Mouse (Mus musculus) thymus, adult 2 months (tissue): ENCODE measurements around the gene Plgrkt. TPM values are rescaled to one million over a fixed set of nuclear protein-coding genes. Genes with fewer than 3 reads are reported as not detected.

Source experiments
- DNase-seq: peaks from one replicate; pipeline ENCODE4 v3.0.0; 2021
- H3K27ac ChIP-seq: fragments of 200-500 bp; 2 replicates; pipeline ENCODE4 v1.5.1; 2012; ENCODE audit warnings: low read length, control low read depth; ENCODE audit not compliant: control insufficient read depth, insufficient read depth
- H3K27me3 ChIP-seq: fragments of 200-500 bp; 2 replicates; pipeline ENCODE4 v1.6.1; 2012; ENCODE audit warnings: mild to moderate bottlenecking, low read length, moderate library complexity, mixed read lengths; ENCODE audit not compliant: control insufficient read depth, insufficient read depth
- H3K36me3 ChIP-seq: fragments of 200-500 bp; 2 replicates; pipeline ENCODE4 v1.6.1; 2012; ENCODE audit warnings: mild to moderate bottlenecking, low read length, moderate library complexity; ENCODE audit not compliant: control insufficient read depth, insufficient read depth
- H3K4me1 ChIP-seq: fragments of 200-500 bp; replicated peaks from 2 replicates; pipeline ENCODE4 v1.6.1; 2012; ENCODE audit warnings: low read length; ENCODE audit not compliant: control insufficient read depth, insufficient read depth
- H3K4me3 ChIP-seq: fragments of 200-500 bp; 2 replicates; pipeline ENCODE4 v1.5.1; 2012; ENCODE audit warnings: mild to moderate bottlenecking, low read length, control low read depth, moderate library complexity; ENCODE audit not compliant: control insufficient read depth, insufficient read depth
- CTCF ChIP-seq: fragments of 200-500 bp; IDR thresholded peaks from 2 replicates; pipeline ENCODE4 v1.5.1; 2012; ENCODE audit warnings: mild to moderate bottlenecking, control low read depth, low read length, moderate library complexity, borderline replicate concordance; ENCODE audit not compliant: control insufficient read depth, poor library complexity, insufficient read depth; ENCODE audit errors: extremely low read depth
- POLR2A ChIP-seq: fragments of 200-500 bp; IDR thresholded peaks from 2 replicates; pipeline ENCODE4 v1.6.1; 2012; ENCODE audit warnings: mild to moderate bottlenecking, low read length, control low read depth, moderate library complexity; ENCODE audit not compliant: control insufficient read depth, poor library complexity, insufficient read depth; ENCODE audit errors: extremely low read depth
- WGBS: fragments of 180-500 bp; shearing (Covaris S2); methylation state at CpG from one replicate; pipeline ENCODE4 v1.1.7; 2018; 5-methylcytosine and 5-hydroxymethylcytosine counted together
- polyA plus RNA-seq: library from polyadenylated mRNA; depleted of rRNA; stranded (reverse); fragments of >200 nt; gene quantifications from 2 replicates; pipeline ENCODE4 v1.2.3, GENCODE M21; 2012

Plgrkt gene
- polyA plus RNA-seq, 1 experiment, result 144 TPM

DNA sequence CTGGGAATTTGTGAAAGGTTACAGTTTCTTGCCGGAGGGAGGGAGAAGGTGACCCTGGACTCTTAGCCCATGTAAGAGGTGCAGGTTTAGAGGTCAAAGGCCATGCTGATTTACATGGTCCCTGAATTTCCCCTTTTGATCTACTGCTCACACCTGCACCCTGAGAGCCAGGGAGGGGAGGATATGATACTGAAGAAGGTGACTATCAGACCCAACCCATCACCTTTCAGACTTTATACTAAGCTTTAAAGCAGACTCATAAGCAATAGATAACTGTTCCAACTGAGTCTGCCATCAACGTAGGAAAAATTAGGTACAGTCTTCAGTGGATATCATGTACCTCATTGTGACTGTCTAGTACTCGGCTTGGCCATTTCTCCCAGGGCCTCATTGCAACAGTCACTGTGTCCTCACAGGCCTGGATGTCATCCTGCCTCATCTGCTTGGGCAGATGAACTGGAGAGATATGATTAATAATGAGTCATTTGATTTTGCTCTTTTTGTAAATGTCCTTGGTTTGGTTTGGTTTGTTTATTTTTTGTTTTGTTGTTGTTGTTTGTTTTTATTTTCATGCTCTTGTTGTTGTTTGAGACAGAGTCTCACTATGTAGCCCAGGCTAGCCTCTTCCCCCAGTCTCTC, 1.6 kb upstream of the Plgrkt start:
- WGBS, result 69% methylated on average over 3 of the region's 3 CpGs
- 0 out of 2 replicates have a peak, but pooled peaks cover 3% of the 10 kb centered on the region for H3K36me3 ChIP-seq
- TF ChIP-seq POLR2A (no peak), CTCF (no peak)
- no peak overlapping the region for H3K27ac ChIP-seq
- no peaks in the 10 kb centered on the region for H3K27me3 ChIP-seq
- no peak for DNase-seq
- H3K4me1 ChIP-seq, result peaks cover 19% of the 10 kb centered on the region
- H3K4me3 ChIP-seq, result no peak overlapping the region

DNA sequence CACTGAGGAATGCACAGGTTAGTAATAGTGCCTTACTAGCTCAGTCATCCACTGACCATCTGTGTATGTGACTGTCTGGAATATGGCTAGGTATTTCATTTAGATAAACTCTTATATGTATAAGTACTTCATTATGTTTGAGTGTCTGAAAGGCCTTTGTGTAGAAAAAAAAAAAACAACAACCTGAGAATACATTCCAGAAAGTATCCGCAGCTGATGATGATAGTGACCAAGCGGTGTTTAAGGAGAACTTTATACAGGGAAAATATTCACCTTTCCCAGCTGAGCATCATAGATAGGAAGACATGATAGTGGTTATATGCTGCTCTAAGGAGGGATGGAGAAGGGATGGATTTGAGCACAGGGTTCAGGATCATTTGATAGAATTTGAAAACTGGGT, 851 bp upstream of the Plgrkt start:
- H3K27me3 ChIP-seq, result no peaks in the 10 kb centered on the region
- 88% methylated on average over 2 of the region's 2 CpGs for WGBS
- TF ChIP-seq CTCF (no peak), POLR2A (no peak)
- H3K4me1 ChIP-seq, result peaks cover 19% of the 10 kb centered on the region
- no peak overlapping the region for H3K27ac ChIP-seq
- DNase-seq, result no peak
- H3K4me3 ChIP-seq, result no peak overlapping the region
- H3K36me3 ChIP-seq, result no peaks in the 10 kb centered on the region

DNA sequence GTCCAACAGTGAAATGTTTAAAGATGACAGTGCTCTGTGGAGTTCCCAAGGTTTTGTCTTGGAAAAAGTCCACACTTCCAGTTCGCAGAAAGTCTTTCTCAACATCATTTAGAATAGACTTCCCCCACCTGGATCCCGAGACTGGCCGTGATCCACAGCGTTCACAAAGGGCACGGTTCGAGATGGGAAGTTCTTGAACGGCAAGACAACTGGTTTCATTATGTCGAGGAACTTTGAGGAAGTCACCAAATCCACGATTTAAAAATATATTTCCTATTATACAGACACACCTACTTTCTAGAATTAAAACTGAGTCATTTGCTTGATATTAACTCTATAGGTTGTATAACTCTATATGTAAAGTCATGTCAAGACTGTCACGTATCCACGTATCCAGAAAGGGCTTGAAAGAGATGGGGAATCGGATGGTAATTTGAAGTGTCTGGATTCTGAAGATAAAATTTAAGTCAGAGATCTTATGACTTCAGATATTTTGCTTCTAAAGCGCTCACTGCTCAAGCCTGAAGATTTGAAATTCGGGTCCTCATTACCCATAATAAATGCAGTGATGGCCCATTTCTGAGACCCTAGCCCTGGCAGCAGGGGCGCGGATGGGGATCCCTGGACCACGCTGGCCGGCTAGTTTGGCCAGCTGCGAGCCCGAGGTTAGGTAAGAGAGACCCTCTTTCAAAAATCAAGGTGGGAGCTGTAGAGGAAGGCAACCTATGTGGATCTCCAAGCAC, 793 bp downstream of the Plgrkt start:
- H3K4me1 ChIP-seq, result peaks cover 17% of the 10 kb centered on the region
- TF ChIP-seq CTCF (no peak), POLR2A (no peak)
- WGBS, result 7% methylated on average over 20 of the region's 20 CpGs
- peak overlapping the region; percentile 97 for H3K27ac ChIP-seq
- no peak for DNase-seq
- H3K27me3 ChIP-seq, result no peaks in the 10 kb centered on the region
- H3K4me3 ChIP-seq, result peak overlapping the region; percentile 75
- no peaks in the 10 kb centered on the region for H3K36me3 ChIP-seq

DNA sequence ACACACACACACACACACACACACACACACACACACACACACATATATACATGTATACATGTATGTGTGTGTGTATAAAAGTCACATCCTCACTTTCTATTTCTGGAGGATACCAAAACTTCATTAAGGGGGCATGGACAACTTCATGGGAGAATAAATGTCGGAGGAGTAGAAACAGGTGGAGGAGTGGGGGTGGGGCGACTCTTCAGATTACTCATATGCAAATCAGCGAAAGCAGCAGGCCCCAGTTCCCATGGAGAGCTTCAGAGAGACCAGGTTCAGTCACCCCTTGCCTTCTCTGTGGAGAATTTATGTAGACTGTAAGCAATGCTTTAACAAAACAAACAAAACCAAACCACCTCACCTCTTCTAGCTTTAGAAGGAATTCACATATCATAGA, 2.1 kb downstream of the Plgrkt start:
- DNase-seq, result no peak
- H3K4me1 ChIP-seq, result peaks cover 22% of the 10 kb centered on the region
- no peak overlapping the region for H3K4me3 ChIP-seq
- no peak for TF ChIP-seq CTCF
- TF ChIP-seq POLR2A, result no peak
- 77% methylated on average over 3 of the region's 3 CpGs for WGBS
- H3K36me3 ChIP-seq, result no peaks in the 10 kb centered on the region
- no peak overlapping the region for H3K27ac ChIP-seq
- no peaks in the 10 kb centered on the region for H3K27me3 ChIP-seq

DNA sequence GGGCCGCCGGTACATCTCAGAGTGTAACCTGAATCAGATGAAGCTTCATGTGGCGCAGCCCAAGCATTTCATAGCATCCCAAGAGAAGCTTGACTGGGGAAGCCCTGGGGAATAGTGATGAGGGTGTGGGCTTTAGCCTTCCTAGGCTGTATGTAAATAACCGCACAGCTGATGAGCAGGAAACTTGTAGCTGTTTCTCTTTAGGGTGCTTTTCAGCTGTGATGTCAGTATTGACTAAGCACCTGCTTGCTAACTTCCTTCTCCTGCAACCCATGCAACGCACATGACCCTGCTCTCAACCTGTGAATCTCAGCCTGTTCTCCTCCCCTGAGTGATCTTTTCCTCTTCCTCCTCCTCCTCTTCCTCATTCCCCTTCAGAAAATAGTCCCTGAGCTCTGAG, 3.1 kb downstream of the Plgrkt start:
- DNase-seq, result no peak
- TF ChIP-seq CTCF (no peak), POLR2A (no peak)
- Histone ChIP-seq H3K27ac (peak overlapping the region; percentile 43; the same call in 1 of the 2 replicates), H3K36me3 (no peaks in the 10 kb centered on the region), H3K4me1 (peaks cover 22% of the 10 kb centered on the region), H3K4me3 (no peak overlapping the region), H3K27me3 (no peaks in the 10 kb centered on the region)
- 84% methylated on average over 5 of the region's 5 CpGs for WGBS

DNA sequence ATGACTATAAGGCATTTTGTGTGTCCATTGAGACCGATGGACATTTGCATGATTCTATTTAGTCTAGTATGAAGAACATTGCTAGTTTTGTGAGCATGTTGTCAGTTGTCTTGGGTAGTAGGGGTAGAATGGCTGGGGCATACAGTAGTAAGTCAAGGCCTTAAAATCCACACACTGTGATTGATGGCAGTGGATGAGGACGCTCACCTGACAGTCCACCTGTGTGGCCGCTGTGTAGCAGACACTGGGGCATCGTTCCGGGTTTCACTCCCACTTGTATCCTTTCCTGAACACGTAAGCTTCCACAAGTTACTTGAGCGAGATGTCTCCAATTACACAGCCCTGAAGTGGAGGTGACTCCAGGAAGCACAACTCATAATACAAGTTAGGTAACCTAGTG, 3.6 kb downstream of the Plgrkt start:
- Histone ChIP-seq H3K4me1 (peaks cover 21% of the 10 kb centered on the region), H3K27me3 (no peaks in the 10 kb centered on the region)
- 95% methylated on average over 7 of the region's 7 CpGs for WGBS

More for the DNA sequence above, 3.6 kb downstream of the Plgrkt start:
- Histone ChIP-seq H3K27ac (no peak overlapping the region), H3K4me3 (no peak overlapping the region), H3K36me3 (no peaks in the 10 kb centered on the region; the same call in 1 of the 2 replicates)
- no peak for DNase-seq
- no peak for TF ChIP-seq CTCF
- no peak for TF ChIP-seq POLR2A
